Mouse (Mus musculus): ENCODE measurements around the gene Tcp1. TPM values are rescaled to one million over a fixed set of nuclear protein-coding genes. Genes with fewer than 3 reads are reported as not detected.
A peak's percentile ranks its signal among the peaks of the same experiment; 100 is the strongest.

Gene Tcp1
- polyA plus RNA-seq, 1 experiment from 2014 or later = 444 TPM

DNA sequence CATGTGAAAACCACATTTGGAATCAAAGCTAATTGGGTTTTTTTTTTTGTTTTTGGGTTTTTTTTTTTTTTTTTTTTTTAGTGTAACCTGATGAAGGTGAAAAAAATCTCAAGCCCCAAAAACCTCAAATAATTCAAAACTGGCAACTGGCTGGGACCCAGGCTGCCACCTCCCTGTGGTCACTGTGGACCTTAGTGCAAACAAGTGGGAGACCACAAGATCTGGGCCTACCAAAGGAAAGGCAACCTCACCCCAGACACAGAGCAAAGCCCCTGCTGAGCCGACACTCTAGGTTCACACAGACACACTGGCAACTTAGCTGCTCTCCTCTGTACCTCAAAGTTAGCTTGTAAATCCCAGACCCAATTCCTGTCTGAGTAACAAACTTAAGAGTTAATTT is 11.2 kb upstream of the Tcp1 start:
- WGBS = 81% methylated on average over 1 of the region's 1 CpGs
- Histone ChIP-seq H3K36me3 (ENCODE audit: control insufficient read depth, insufficient read depth, low read length) (no peaks in the 10 kb centered on the region; the same call in none of the 2 replicates), H3K4me2 (replicated peaks; ENCODE audit: low read depth, low read length) (no peak overlapping the region), H3K9ac (replicated peaks; ENCODE audit: low read depth, low read length) (no peak overlapping the region), H3K4me3 (ENCODE audit: low read depth, low read length) (no peak overlapping the region), H3K4me1 (ENCODE audit: control insufficient read depth, insufficient read depth, low read length) (no peaks in the 10 kb centered on the region), H3K27me3 (ENCODE audit: control insufficient read depth, insufficient read depth, low read length) (no peaks in the 10 kb centered on the region), H3K27ac (ENCODE audit: low read length) (no peak overlapping the region), H3K9me3 (ENCODE audit: control insufficient read depth, low read depth, low read length) (no peaks in the 10 kb centered on the region)
- ATAC-seq (ENCODE audit: insufficient number of reproducible peaks, insufficient read depth, low FRiP score, low read depth) = no peak

DNA sequence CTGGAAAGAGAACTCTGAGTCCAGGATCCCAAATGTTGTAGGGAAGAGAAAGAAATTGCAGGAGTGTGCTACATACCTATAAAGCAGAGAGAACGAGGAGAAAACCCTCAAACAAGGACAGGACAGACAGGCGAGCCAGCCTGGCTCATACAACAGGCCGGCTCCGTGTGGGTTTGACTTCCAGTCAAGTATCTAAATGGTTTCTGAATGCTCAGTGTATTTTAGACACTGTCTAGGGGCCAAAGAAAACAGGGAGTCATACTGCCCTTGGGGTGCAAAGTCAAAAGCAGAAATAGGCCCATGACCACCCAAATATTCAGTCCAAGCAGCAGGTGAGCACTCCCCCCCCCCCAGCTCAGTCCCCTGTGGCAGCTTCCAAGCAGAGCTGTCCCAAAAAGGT is 9.7 kb upstream of the Tcp1 start:
- Histone ChIP-seq H3K36me3 (ENCODE audit: control insufficient read depth, insufficient read depth, low read length) (peaks cover 3% of the 10 kb centered on the region), H3K27ac (ENCODE audit: low read length) (no peak overlapping the region), H3K9ac (replicated peaks; ENCODE audit: low read depth, low read length) (no peak overlapping the region), H3K4me1 (ENCODE audit: control insufficient read depth, insufficient read depth, low read length) (no peaks in the 10 kb centered on the region), H3K27me3 (ENCODE audit: control insufficient read depth, insufficient read depth, low read length) (no peaks in the 10 kb centered on the region), H3K4me2 (replicated peaks; ENCODE audit: low read depth, low read length) (no peak overlapping the region), H3K4me3 (ENCODE audit: low read depth, low read length) (no peak overlapping the region), H3K9me3 (ENCODE audit: control insufficient read depth, low read depth, low read length) (no peaks in the 10 kb centered on the region)
- 79% methylated on average over 4 of the region's 4 CpGs for WGBS
- ATAC-seq (ENCODE audit: insufficient number of reproducible peaks, insufficient read depth, low FRiP score, low read depth) = no peak

DNA sequence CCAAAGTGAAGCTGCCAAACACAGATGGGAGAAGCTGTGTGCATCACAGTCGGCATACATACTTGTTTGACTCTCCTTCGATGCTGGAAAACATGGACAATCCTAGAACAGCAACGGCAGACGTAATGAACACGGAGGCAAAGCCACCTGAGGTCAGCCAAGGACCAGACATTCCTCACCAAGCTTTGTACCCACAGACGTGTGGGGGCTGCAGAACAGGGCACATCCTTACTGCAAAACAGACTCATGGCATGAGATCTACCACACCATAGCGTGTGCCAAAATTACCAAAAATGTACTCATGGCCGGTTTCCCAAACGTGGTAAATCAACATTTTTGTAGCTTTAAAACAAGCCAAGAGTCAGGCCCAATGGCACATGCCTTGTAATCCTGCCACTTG is 9.1 kb upstream of the Tcp1 start:
- 83% methylated on average over 9 of the region's 9 CpGs for WGBS
- Histone ChIP-seq H3K36me3 (ENCODE audit: control insufficient read depth, insufficient read depth, low read length) (peaks cover 8% of the 10 kb centered on the region), H3K27me3 (ENCODE audit: control insufficient read depth, insufficient read depth, low read length) (no peaks in the 10 kb centered on the region), H3K9ac (replicated peaks; ENCODE audit: low read depth, low read length) (no peak overlapping the region), H3K4me1 (ENCODE audit: control insufficient read depth, insufficient read depth, low read length) (no peaks in the 10 kb centered on the region), H3K4me2 (replicated peaks; ENCODE audit: low read depth, low read length) (no peak overlapping the region), H3K9me3 (ENCODE audit: control insufficient read depth, low read depth, low read length) (no peaks in the 10 kb centered on the region), H3K4me3 (ENCODE audit: low read depth, low read length) (no peak overlapping the region), H3K27ac (ENCODE audit: low read length) (no peak overlapping the region)
- ATAC-seq (ENCODE audit: insufficient number of reproducible peaks, insufficient read depth, low FRiP score, low read depth) = no peak

DNA sequence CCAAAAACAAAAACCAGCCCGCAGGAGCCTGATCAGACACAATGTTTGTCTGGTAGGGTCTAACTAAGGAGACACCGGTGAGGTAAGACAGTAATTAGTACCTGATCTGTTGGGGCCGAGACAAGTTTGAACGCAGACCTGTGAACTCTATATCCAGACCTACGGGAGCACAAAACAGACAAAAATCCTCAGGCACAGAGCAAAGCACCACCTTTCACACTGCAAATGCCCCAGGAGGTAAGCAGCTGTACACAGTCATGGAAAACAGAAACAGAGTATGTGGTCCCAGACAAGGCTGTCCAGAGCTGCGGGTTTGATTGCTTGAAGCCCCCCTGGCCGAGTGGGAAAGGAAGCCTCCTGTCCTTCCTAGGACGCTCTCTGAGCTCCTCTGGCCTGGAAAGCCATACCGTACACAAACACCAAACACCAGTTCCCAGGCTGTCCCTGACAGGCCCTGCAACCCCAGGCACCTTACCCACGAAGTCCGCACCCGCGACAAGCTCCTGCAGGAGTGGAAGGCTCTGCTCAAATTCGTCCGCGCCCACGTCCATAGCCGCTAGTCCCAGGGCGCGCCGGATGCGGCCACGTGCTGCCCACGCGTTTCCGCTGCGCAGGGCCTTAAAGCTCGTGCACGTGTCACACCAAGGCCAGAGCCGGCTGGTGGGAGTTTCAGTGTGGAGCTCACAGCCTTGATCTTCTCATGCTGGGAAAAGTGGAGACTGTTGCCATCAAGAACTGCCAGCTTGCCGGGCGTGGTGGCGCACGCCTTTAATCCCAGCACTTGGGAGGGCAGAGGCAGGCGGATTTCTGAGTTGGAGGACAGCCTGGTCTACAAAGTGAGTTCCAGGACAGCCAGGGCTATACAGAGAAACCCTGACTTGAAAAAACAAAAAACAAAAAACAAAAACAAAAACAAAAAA is 5.9 kb upstream of the Tcp1 start, which contains the start of gene Pnldc1:
TSS of gene Pnldc1 (minus strand) at position 870 of the 920 bp plus-strand sequence.
- Histone ChIP-seq H3K4me3 (ENCODE audit: low read depth, low read length) (no peak within 1 kb of the TSS), H3K27me3 (ENCODE audit: control insufficient read depth, insufficient read depth, low read length) (no peaks in the 10 kb centered on the region), H3K4me2 (replicated peaks; ENCODE audit: low read depth, low read length) (no peak within 1 kb of the TSS), H3K9me3 (ENCODE audit: control insufficient read depth, low read depth, low read length) (no peaks in the 10 kb centered on the region), H3K4me1 (ENCODE audit: control insufficient read depth, insufficient read depth, low read length) (no peaks in the 10 kb centered on the region), H3K36me3 (ENCODE audit: control insufficient read depth, insufficient read depth, low read length) (peaks cover 32% of the 10 kb centered on the region), H3K27ac (ENCODE audit: low read length) (no peak within 1 kb of the TSS), H3K9ac (replicated peaks; ENCODE audit: low read depth, low read length) (no peak within 1 kb of the TSS)
- no peak for ATAC-seq (ENCODE audit: insufficient number of reproducible peaks, insufficient read depth, low FRiP score, low read depth)
- whole genome bisulfite sequencing = 78% methylated on average over 35 of the region's 35 CpGs

DNA sequence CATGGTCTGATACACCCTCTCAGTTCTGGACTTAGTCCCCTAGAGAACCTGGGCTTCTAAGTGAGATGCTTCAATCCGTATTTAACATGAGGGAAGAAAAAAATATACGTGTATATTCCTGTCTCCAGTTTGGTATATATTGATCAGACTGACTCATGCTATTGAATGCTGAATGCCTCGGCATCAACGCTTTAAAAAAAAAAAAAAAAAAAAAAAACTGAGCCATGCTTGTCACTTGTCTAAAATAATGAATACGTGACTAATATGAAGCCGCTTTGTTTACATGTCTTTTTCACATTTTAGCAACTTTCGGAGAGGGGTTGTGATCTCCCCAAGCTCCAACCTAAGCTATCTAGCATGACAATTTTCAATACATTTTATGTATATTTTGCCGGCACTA is 5.1 kb upstream of the Tcp1 start:
- WGBS = 86% methylated on average over 8 of the region's 8 CpGs

DNA sequence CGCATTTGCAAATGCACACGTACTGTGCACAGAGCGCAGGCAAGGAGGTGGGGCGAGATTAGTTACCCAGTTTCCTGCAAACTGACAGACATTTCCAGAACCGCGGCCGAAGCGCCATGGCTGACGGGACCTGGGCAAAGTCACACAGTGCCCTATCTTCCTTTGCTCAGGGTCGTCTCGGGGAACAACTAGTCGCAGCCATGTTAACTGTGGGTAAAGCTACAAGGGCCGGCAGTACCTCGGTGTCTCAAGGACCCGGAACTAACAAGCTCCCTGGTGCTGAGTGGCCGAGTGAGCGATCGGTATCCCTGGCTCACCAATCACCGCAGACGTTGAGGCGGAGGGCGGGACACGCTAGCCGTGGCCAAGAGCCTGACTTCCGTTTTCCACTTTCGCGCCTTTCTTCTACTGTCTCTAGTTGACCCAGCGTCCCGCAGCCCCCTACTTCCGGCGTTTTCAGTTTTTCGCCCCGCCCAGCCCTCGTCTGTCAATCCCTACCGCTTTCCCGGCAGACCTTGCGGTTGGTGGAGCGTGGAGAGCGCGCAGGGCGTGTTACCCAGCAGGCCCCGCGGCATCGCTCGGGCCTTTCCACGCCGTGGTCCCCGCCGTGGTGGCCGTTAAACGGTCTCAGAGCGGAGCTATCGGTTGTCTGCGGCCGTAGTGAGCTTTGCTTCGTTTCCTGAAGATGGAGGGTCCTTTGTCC is 531 bp downstream of the Tcp1 start, which contains the start of gene Mrpl18:
TSS of gene Mrpl18 (minus strand) at position 465 of the 703 bp plus-strand sequence.
- Histone ChIP-seq H3K4me1 (ENCODE audit: control insufficient read depth, insufficient read depth, low read length) (peaks cover 6% of the 10 kb centered on the region; the same call in 1 of the 2 replicates), H3K27me3 (ENCODE audit: control insufficient read depth, insufficient read depth, low read length) (no peaks in the 10 kb centered on the region), H3K36me3 (ENCODE audit: control insufficient read depth, insufficient read depth, low read length) (peaks cover 53% of the 10 kb centered on the region), H3K9ac (replicated peaks; ENCODE audit: low read depth, low read length) (peak within 1 kb of the TSS; percentile 99), H3K9me3 (ENCODE audit: control insufficient read depth, low read depth, low read length) (no peaks in the 10 kb centered on the region), H3K27ac (ENCODE audit: low read length) (peak within 1 kb of the TSS; percentile 92), H3K4me3 (ENCODE audit: low read depth, low read length) (peak within 1 kb of the TSS; percentile 97), H3K4me2 (replicated peaks; ENCODE audit: low read depth, low read length) (peak within 1 kb of the TSS; percentile 82)
- peak; percentile 100 for ATAC-seq (ENCODE audit: insufficient number of reproducible peaks, insufficient read depth, low FRiP score, low read depth)
- WGBS = under 1% methylated on average over 56 of the region's 56 CpGs

More for the DNA sequence above, 5.1 kb upstream of the Tcp1 start:
- no peaks in the 10 kb centered on the region for H3K27me3 ChIP-seq (ENCODE audit: control insufficient read depth, insufficient read depth, low read length)
- H3K9ac ChIP-seq (replicated peaks; ENCODE audit: low read depth, low read length) = no peak overlapping the region
- peaks cover 32% of the 10 kb centered on the region for H3K36me3 ChIP-seq (ENCODE audit: control insufficient read depth, insufficient read depth, low read length)
- H3K27ac ChIP-seq (ENCODE audit: low read length) = no peak overlapping the region
- no peak overlapping the region for H3K4me3 ChIP-seq (ENCODE audit: low read depth, low read length)
- ATAC-seq (ENCODE audit: insufficient number of reproducible peaks, insufficient read depth, low FRiP score, low read depth) = no peak
- no peaks in the 10 kb centered on the region for H3K4me1 ChIP-seq (ENCODE audit: control insufficient read depth, insufficient read depth, low read length)
- H3K9me3 ChIP-seq (ENCODE audit: control insufficient read depth, low read depth, low read length) = no peaks in the 10 kb centered on the region
- H3K4me2 ChIP-seq (replicated peaks; ENCODE audit: low read depth, low read length) = no peak overlapping the region

DNA sequence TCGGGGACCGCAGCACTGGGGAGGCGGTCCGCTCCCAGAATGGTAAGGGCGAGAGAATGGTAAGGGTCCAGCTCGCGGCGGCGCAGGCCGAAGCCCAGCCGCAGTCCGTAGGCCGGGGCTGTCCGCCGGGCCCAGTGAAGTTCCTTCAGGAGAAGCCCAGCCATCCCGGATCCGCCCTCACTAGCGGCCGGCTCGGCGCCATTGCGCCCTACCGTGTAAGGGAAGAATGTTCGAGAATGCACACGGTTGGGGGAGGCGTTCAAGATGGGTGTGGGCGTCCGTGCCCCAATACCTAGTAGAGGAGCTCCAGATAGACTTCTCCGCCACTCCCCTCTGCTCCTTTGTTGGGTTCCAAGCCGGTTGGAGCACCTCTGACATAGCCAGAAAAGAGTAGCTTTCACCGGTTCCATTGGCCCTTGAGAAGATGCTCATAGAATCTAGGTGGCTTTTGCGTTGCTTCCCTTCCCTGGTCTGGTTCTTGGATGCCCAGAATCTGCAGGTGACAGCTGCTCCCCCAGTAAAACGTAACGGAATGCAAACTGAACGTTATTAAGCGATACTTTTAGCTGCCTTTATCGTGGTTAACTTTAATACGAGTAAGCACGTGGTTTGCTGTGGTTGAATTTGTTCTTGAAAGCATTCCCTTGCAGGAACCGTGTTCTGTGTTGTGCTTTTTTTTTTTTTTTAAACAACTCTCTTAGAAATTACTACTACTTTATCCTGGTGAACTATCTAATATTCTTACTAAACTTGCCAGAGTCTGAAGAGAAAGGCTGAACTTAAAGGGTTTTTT is 1.3 kb downstream of the Tcp1 start:
- Histone ChIP-seq H3K27ac (ENCODE audit: low read length) (peak overlapping the region; percentile 92), H3K27me3 (ENCODE audit: control insufficient read depth, insufficient read depth, low read length) (no peaks in the 10 kb centered on the region), H3K4me3 (ENCODE audit: low read depth, low read length) (peak overlapping the region; percentile 97), H3K4me2 (replicated peaks; ENCODE audit: low read depth, low read length) (peak overlapping the region; percentile 69), H3K4me1 (ENCODE audit: control insufficient read depth, insufficient read depth, low read length) (peaks cover 6% of the 10 kb centered on the region; the same call in 1 of the 2 replicates), H3K9me3 (ENCODE audit: control insufficient read depth, low read depth, low read length) (no peaks in the 10 kb centered on the region), H3K9ac (replicated peaks; ENCODE audit: low read depth, low read length) (peak overlapping the region; percentile 99), H3K36me3 (ENCODE audit: control insufficient read depth, insufficient read depth, low read length) (peaks cover 54% of the 10 kb centered on the region)
- ATAC-seq (ENCODE audit: insufficient number of reproducible peaks, insufficient read depth, low FRiP score, low read depth) = peak; percentile 57; the same call in 1 of the 2 replicates
- WGBS = 1% methylated on average over 40 of the region's 40 CpGs

DNA sequence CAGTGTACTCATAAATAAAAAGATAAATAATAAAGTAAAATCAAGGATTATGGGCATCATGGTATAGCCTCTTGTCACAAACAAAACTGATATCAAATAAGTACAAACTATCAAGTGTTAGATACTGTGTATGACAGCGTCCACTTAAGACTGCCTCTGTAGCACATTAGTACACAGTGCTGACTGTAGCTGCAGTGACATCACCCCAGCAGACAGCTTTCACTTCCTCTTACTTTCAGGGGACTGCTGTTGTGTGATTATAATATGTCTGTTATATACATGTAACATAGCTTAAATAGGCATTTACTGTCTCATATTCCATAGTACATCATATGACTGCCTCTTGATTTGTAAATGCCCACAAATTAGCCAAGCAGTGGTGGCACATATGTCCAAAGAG is 5.6 kb downstream of the Tcp1 start:
- Histone ChIP-seq H3K27ac (ENCODE audit: low read length) (no peak overlapping the region), H3K4me1 (ENCODE audit: control insufficient read depth, insufficient read depth, low read length) (peaks cover 6% of the 10 kb centered on the region; the same call in 1 of the 2 replicates), H3K9me3 (ENCODE audit: control insufficient read depth, low read depth, low read length) (no peaks in the 10 kb centered on the region), H3K36me3 (ENCODE audit: control insufficient read depth, insufficient read depth, low read length) (peaks cover 71% of the 10 kb centered on the region), H3K4me3 (ENCODE audit: low read depth, low read length) (no peak overlapping the region), H3K4me2 (replicated peaks; ENCODE audit: low read depth, low read length) (no peak overlapping the region), H3K9ac (replicated peaks; ENCODE audit: low read depth, low read length) (no peak overlapping the region), H3K27me3 (ENCODE audit: control insufficient read depth, insufficient read depth, low read length) (no peaks in the 10 kb centered on the region)
- no peak for ATAC-seq (ENCODE audit: insufficient number of reproducible peaks, insufficient read depth, low FRiP score, low read depth)
- WGBS = 94% methylated on average over 1 of the region's 1 CpGs
